Mouse (Mus musculus): ENCODE measurements around the gene Eral1. TPM values are rescaled to one million over a fixed set of nuclear protein-coding genes. Genes with fewer than 3 reads are reported as not detected.

Eral1 gene
- polyA plus RNA-seq, 1 experiment from 2014 or later, result 35.9 TPM

DNA sequence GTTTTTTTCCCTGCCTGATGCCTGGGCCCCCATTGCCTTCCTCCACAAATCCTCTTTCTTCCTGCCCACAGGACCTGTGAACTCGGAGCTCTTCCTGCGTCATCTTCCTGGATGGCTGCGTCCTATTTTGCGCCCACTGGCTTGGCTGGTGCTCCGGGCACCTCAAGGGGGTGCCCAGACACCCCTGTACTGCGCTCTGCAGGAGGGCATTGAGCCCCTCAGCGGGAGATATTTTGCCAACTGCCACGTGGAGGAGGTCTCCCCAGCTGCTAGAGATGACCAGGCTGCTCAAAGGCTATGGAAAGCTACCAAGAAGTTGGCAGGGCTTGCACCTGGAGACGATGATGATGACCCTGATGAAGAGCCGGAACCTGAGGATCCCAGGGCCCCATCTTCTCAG, 43.4 kb downstream of the Eral1 start:
- Histone ChIP-seq H3K27ac (ENCODE audit: low read depth, low read length) (no peak overlapping the region), H3K27me3 (ENCODE audit: control insufficient read depth, insufficient read depth, low read length) (no peaks in the 10 kb centered on the region), H3K36me3 (ENCODE audit: control insufficient read depth, insufficient read depth, low read length) (no peaks in the 10 kb centered on the region; the same call in 1 of the 2 replicates), H3K4me2 (ENCODE audit: low read depth) (no peak overlapping the region), H3K4me3 (ENCODE audit: low read depth, low read length) (no peak overlapping the region), H3K4me1 (ENCODE audit: control insufficient read depth, insufficient read depth, low read length) (peaks cover 18% of the 10 kb centered on the region), H3K9me3 (ENCODE audit: control insufficient read depth, low read length) (no peaks in the 10 kb centered on the region), H3K9ac (ENCODE audit: low read length) (no peak overlapping the region)
- ATAC-seq (ENCODE audit: insufficient read depth, low FRiP score, low TSS enrichment) (no peak), DNase-seq (ENCODE audit: low spot score) (no peak)
- 86% methylated on average over 10 of the region's 10 CpGs for WGBS

GRCm38 (mm10) chr11:78033931-78034617, 46.1 kb downstream of the Eral1 start:
- Histone ChIP-seq H3K4me1 (ENCODE audit: control insufficient read depth, insufficient read depth, low read length) (peaks cover 17% of the 10 kb centered on the region), H3K36me3 (ENCODE audit: control insufficient read depth, insufficient read depth, low read length) (peaks cover 4% of the 10 kb centered on the region), H3K27me3 (ENCODE audit: control insufficient read depth, insufficient read depth, low read length) (no peaks in the 10 kb centered on the region), H3K9me3 (ENCODE audit: control insufficient read depth, low read length) (no peaks in the 10 kb centered on the region), H3K4me2 (ENCODE audit: low read depth) (no peak overlapping the region), H3K9ac (ENCODE audit: low read length) (no peak overlapping the region), H3K27ac (ENCODE audit: low read depth, low read length) (no peak overlapping the region), H3K4me3 (ENCODE audit: low read depth, low read length) (no peak overlapping the region)
- ATAC-seq (ENCODE audit: insufficient read depth, low FRiP score, low TSS enrichment), result no peak
- 91% methylated on average over 23 of the region's 23 CpGs for WGBS
- no peak for DNase-seq (ENCODE audit: low spot score)

- Histone ChIP-seq H3K9ac (ENCODE audit: low read length) (peak overlapping the region; percentile 84), H3K4me2 (ENCODE audit: low read depth) (peak overlapping the region; percentile 73), H3K27ac (ENCODE audit: low read depth, low read length) (peak overlapping the region; percentile 79), H3K36me3 (ENCODE audit: control insufficient read depth, insufficient read depth, low read length) (peaks cover 10% of the 10 kb centered on the region), H3K4me3 (ENCODE audit: low read depth, low read length) (peak overlapping the region; percentile 64), H3K27me3 (ENCODE audit: control insufficient read depth, insufficient read depth, low read length) (no peaks in the 10 kb centered on the region), H3K4me1 (ENCODE audit: control insufficient read depth, insufficient read depth, low read length) (peaks cover 9% of the 10 kb centered on the region), H3K9me3 (ENCODE audit: control insufficient read depth, low read length) (no peaks in the 10 kb centered on the region)
- WGBS, result 14% methylated on average over 5 of the region's 5 CpGs
- no peak for DNase-seq (ENCODE audit: low spot score)
- ATAC-seq (ENCODE audit: insufficient read depth, low FRiP score, low TSS enrichment), result no peak
Observed at GRCm38 (mm10) chr11:78032809-78033195, 47.4 kb downstream of the Eral1 start.

DNA sequence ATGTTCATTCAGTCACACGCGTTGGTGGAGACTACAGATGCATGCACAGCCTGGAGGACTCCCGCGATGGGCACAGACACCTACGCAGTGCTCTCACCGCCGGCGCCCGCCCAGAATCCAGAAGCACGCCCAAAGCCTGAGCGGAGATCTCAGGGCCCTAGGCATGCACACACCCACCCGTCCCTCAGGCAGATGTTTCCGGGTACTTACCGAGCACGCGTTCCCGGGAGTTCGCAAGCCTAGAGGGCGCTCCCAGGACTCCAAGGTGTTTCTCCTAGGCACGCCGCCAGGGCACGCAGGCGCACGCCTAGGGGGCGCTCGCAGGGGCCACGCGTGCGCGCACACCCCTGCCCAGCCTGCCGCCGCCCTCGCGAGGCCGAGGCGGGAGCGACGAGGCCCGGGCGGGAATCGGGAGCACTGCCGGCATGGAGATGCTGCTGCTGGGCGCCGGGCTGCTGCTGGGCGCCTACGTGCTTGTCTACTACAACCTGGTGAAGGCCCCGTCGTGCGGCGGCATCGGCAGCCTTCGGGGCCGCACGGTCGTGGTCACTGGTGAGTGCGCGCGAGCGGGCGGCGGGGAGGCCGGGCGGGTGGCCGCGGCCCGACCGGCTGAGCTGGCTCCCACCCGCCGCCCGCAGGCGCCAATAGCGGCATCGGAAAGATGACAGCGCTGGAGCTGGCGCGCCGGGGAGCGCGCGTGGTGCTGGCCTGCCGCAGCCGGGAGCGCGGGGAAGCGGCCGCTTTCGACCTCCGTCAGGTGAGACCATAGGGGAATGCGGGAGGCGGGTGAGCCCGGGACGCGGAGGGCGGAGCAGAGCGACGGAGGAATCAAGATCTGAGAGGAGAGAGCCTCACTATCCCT, 48.0 kb downstream of the Eral1 start, which contains the start of gene Dhrs13:
Dhrs13 (plus strand) TSS at position 334 of the 862 bp plus-strand sequence.
- DNase-seq (ENCODE audit: low spot score) (peak; percentile 96), ATAC-seq (ENCODE audit: insufficient read depth, low FRiP score, low TSS enrichment) (peak; percentile 84)
- H3K27ac ChIP-seq (ENCODE audit: low read depth, low read length), result peak within 1 kb of the TSS; percentile 79
- WGBS, result under 1% methylated on average over 96 of the region's 96 CpGs
- no peaks in the 10 kb centered on the region for H3K9me3 ChIP-seq (ENCODE audit: control insufficient read depth, low read length)
- peak within 1 kb of the TSS; percentile 73 for H3K4me2 ChIP-seq (ENCODE audit: low read depth)
- peaks cover 12% of the 10 kb centered on the region for H3K36me3 ChIP-seq (ENCODE audit: control insufficient read depth, insufficient read depth, low read length)
- H3K4me3 ChIP-seq (ENCODE audit: low read depth, low read length), result peak within 1 kb of the TSS; percentile 64
- peaks cover 4% of the 10 kb centered on the region for H3K4me1 ChIP-seq (ENCODE audit: control insufficient read depth, insufficient read depth, low read length)
- H3K9ac ChIP-seq (ENCODE audit: low read length), result peak within 1 kb of the TSS; percentile 84
- H3K27me3 ChIP-seq (ENCODE audit: control insufficient read depth, insufficient read depth, low read length), result no peaks in the 10 kb centered on the region

- peaks cover 4% of the 10 kb centered on the region for H3K4me1 ChIP-seq (ENCODE audit: control insufficient read depth, insufficient read depth, low read length)
- ATAC-seq (ENCODE audit: insufficient read depth, low FRiP score, low TSS enrichment), result no peak
- WGBS, result 40% methylated on average over 6 of the region's 6 CpGs
- H3K27me3 ChIP-seq (ENCODE audit: control insufficient read depth, insufficient read depth, low read length), result no peaks in the 10 kb centered on the region
- no peak for DNase-seq (ENCODE audit: low spot score)
- H3K9me3 ChIP-seq (ENCODE audit: control insufficient read depth, low read length), result no peaks in the 10 kb centered on the region
- H3K9ac ChIP-seq (ENCODE audit: low read length), result no peak overlapping the region
- no peak overlapping the region for H3K4me3 ChIP-seq (ENCODE audit: low read depth, low read length)
- peak overlapping the region; percentile 73 for H3K4me2 ChIP-seq (ENCODE audit: low read depth)
- H3K27ac ChIP-seq (ENCODE audit: low read depth, low read length), result no peak overlapping the region
- peaks cover 16% of the 10 kb centered on the region for H3K36me3 ChIP-seq (ENCODE audit: control insufficient read depth, insufficient read depth, low read length)
Observed at GRCm38 (mm10) chr11:78031389-78031788, 48.8 kb downstream of the Eral1 start.

DNA sequence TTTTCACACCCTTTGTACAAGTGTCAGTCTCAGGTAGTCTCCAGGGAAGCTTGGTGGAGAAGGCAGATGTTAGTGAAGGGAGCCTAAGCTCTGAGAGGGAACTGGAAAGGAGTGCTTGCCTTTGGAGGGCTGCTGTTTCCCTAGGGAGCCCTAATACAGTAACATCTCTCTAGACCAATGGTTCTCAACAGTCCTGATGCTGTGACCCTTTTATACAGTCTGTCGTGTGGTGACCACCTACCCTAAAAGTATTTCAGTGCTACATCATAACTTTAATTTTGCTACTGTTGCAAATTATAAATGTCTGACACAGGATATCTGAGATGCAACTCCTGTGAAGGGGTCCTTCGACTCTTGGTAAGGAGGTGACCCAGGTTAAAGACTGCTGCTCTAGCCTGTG, 49.6 kb downstream of the Eral1 start:
- Histone ChIP-seq H3K9ac (ENCODE audit: low read length) (no peak overlapping the region), H3K4me1 (ENCODE audit: control insufficient read depth, insufficient read depth, low read length) (peaks cover 4% of the 10 kb centered on the region), H3K9me3 (ENCODE audit: control insufficient read depth, low read length) (no peaks in the 10 kb centered on the region), H3K4me3 (ENCODE audit: low read depth, low read length) (no peak overlapping the region), H3K4me2 (ENCODE audit: low read depth) (no peak overlapping the region), H3K36me3 (ENCODE audit: control insufficient read depth, insufficient read depth, low read length) (peaks cover 19% of the 10 kb centered on the region), H3K27ac (ENCODE audit: low read depth, low read length) (no peak overlapping the region), H3K27me3 (ENCODE audit: control insufficient read depth, insufficient read depth, low read length) (no peaks in the 10 kb centered on the region)
- no peak for DNase-seq (ENCODE audit: low spot score)
- WGBS, result 72% methylated on average over 2 of the region's 2 CpGs
- no peak for ATAC-seq (ENCODE audit: insufficient read depth, low FRiP score, low TSS enrichment)

GRCm38 (mm10) chr11:78029240-78029639, 50.9 kb downstream of the Eral1 start:
- Histone ChIP-seq H3K9me3 (ENCODE audit: control insufficient read depth, low read length) (no peaks in the 10 kb centered on the region), H3K4me1 (ENCODE audit: control insufficient read depth, insufficient read depth, low read length) (peaks cover 4% of the 10 kb centered on the region), H3K27ac (ENCODE audit: low read depth, low read length) (no peak overlapping the region), H3K36me3 (ENCODE audit: control insufficient read depth, insufficient read depth, low read length) (peaks cover 27% of the 10 kb centered on the region), H3K4me2 (ENCODE audit: low read depth) (no peak overlapping the region), H3K9ac (ENCODE audit: low read length) (no peak overlapping the region), H3K27me3 (ENCODE audit: control insufficient read depth, insufficient read depth, low read length) (no peaks in the 10 kb centered on the region), H3K4me3 (ENCODE audit: low read depth, low read length) (no peak overlapping the region)
- WGBS, result 84% methylated on average over 8 of the region's 8 CpGs
- DNase-seq (ENCODE audit: low spot score) (no peak), ATAC-seq (ENCODE audit: insufficient read depth, low FRiP score, low TSS enrichment) (no peak)

GRCm38 (mm10) chr11:78023607-78024006, 56.6 kb downstream of the Eral1 start:
- H3K27ac ChIP-seq (ENCODE audit: low read depth, low read length), result no peak overlapping the region
- H3K4me2 ChIP-seq (ENCODE audit: low read depth), result no peak overlapping the region
- ATAC-seq (ENCODE audit: insufficient read depth, low FRiP score, low TSS enrichment), result no peak
- peak; percentile 28 for DNase-seq (ENCODE audit: low spot score)
- H3K27me3 ChIP-seq (ENCODE audit: control insufficient read depth, insufficient read depth, low read length), result no peaks in the 10 kb centered on the region
- no peaks in the 10 kb centered on the region for H3K9me3 ChIP-seq (ENCODE audit: control insufficient read depth, low read length)
- no peak overlapping the region for H3K9ac ChIP-seq (ENCODE audit: low read length)
- peaks cover 46% of the 10 kb centered on the region for H3K36me3 ChIP-seq (ENCODE audit: control insufficient read depth, insufficient read depth, low read length)
- no peak overlapping the region for H3K4me3 ChIP-seq (ENCODE audit: low read depth, low read length)
- H3K4me1 ChIP-seq (ENCODE audit: control insufficient read depth, insufficient read depth, low read length), result no peaks in the 10 kb centered on the region
- WGBS, result 89% methylated on average over 8 of the region's 8 CpGs
